Mouse (Mus musculus): ENCODE results near the gene Oasl1. TPM values are rescaled to one million over a fixed set of nuclear protein-coding genes. Genes with fewer than 3 reads are reported as not detected.
A peak's percentile ranks its signal among the peaks of the same experiment; 100 is the strongest.

The Oasl1 gene
- total RNA-seq, 2 experiments from 2014 or later = 0.56 TPM; not detected in 1

GRCm38 (mm10) chr5:114968651-114969050 lies 45.6 kb downstream of the Oasl1 start:
- DNase-seq (ENCODE audit: low spot score in 2 of 2) = no peak

GRCm38 (mm10) chr5:114969064-114969463 lies 46.0 kb downstream of the Oasl1 start:
- no peak for DNase-seq (ENCODE audit: low spot score in 2 of 2)

GRCm38 (mm10) chr5:114969609-114970215 lies 46.7 kb downstream of the Oasl1 start:
- no peak for DNase-seq (ENCODE audit: low spot score in 2 of 2)

GRCm38 (mm10) chr5:114970824-114971227 lies 47.8 kb downstream of the Oasl1 start, which contains the start of gene Hnf1a:
Gene Hnf1a, minus strand, starts transcription at chr5:114971094.
- DNase-seq (ENCODE audit: low spot score in 2 of 2) = no peak

DNA sequence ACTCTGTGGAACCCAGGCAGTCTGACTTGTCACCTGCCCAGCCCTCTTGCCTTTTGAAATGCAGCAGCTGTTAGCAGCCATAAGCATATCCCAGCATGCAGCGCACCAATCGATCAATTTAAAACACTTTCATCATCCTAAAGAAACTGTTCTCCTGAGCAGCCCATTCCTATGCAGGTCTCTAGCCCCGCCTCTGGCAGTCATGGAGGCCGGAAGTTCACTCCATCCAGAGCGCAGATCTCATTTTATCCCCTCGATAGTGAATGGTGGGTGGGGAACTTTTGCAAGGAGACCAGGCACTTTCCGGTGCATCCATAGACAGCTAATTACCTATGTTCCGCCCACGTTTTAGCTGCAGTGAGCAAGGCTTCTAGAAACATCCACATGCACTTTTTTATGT lies 49.2 kb downstream of the Oasl1 start:
- no peak for DNase-seq (ENCODE audit: low spot score in 2 of 2)

- DNase-seq (ENCODE audit: low spot score in 2 of 2) = no peak
Measured at GRCm38 (mm10) chr5:114973131-114973530, 50.1 kb downstream of the Oasl1 start.

GRCm38 (mm10) chr5:114976935-114977334 lies 53.9 kb downstream of the Oasl1 start:
- no peak for DNase-seq (ENCODE audit: low spot score in 2 of 2)

GRCm38 (mm10) chr5:114978473-114978872 lies 55.4 kb downstream of the Oasl1 start:
- peak; percentile 22 to 36 for DNase-seq (ENCODE audit: low spot score in 2 of 2)

DNA sequence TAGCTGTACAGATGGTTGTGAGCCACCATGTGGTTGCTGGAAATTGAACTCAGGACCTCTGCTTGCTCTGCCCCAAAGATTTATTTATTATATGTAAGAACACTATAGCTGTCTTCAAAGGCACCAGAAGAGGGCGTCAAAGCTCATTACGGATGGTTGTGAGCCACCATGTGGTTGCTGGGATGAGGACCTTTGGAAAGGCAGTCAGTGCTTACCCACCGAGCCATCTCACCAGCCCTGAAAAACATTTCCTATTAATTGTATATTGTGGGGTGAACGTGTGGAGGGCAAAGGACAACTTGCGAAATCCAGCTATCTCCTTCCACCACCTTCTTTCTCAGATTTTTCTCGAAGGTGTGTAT lies 55.8 kb downstream of the Oasl1 start:
- DNase-seq (ENCODE audit: low spot score in 2 of 2) = peak; percentile 11 to 26

- peak; percentile 80 to 83 for DNase-seq (ENCODE audit: low spot score in 2 of 2)
Measured at GRCm38 (mm10) chr5:114979250-114980121, 56.4 kb downstream of the Oasl1 start.

DNA sequence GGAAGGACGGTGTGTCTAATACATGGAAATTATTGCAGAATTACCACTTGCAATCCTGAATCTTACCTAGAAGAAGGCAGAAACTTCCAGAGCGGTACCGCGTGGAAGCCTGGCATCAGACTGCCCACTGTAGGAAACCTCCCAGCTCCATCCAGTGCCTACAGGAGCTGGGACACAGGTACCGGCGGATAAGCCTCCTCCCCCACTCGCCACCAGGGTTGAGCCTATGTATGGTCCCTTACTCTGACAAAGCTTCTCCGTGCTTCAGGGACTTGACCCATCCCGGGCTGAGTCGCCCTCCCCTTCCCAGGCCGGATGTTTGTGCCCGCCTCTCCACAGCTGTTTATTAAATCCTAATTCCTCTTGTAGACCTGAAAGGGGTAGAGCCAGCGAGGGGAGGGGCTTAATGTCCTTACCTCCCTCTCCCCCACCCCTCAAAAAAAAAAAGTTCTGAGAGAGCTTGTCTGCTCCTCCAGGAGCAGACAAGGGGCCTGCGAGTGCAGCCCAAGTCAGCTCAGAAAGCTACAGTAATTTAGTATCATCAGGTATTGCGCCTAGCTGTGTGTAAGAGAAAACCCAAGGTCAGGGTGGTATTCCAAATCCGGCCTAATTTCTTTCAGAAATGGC lies 57.2 kb downstream of the Oasl1 start:
- no peak for DNase-seq (ENCODE audit: low spot score in 2 of 2)

- DNase-seq (ENCODE audit: low spot score in 2 of 2) = no peak
Measured at GRCm38 (mm10) chr5:114982001-114982400, 59.0 kb downstream of the Oasl1 start.

DNA sequence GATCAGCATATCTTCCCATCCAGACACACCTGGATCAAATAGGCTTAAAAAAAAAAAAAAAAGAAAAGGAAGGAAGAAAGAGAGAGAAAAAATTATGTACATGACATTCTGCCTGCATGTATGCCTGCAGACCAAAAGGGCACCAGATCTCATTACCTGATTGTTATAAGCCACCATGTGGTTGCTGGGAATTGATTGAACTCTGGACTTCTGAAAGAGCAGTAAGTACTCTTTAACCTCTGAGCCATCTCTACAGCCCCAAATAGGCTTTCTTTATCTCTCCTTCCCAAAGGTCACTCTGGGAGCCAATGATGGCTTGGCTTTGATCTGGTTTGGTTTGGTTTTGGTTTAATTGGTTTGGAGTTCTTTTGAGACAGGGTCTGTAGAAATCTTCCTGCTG lies 62.0 kb downstream of the Oasl1 start:
- no peak for DNase-seq (ENCODE audit: low spot score in 2 of 2)

Other genes starting within 250 kb of the Oasl1 start
- 10 to 100 TPM; 25.4 to 26.7 TPM for gene Gltp, start 232.3 kb upstream of the Oasl1 start, total RNA-seq (2021)
- 10 to 100 TPM; 14.1 to 15.8 TPM for gene Tchp, start 215.5 kb upstream of the Oasl1 start, total RNA-seq (2021)
- gene Ankrd13a, start 148.6 kb upstream of the Oasl1 start, total RNA-seq (2021) = 10 to 100 TPM; 40.2 to 45.1 TPM
- 10 to 100 TPM; 42.4 to 44.8 TPM for gene Git2, start 147.7 kb upstream of the Oasl1 start, total RNA-seq (2021)
- 100 to 1,000 TPM; 154 to 155 TPM for gene 1500011B03Rik, start 99.8 kb upstream of the Oasl1 start, total RNA-seq (2021)
- not detected for gene 4930519G04Rik, start 69.6 kb upstream of the Oasl1 start, total RNA-seq (2021)
- 1 to 10 TPM; 1.2 to 1.6 TPM for gene Gm9936, start 64.6 kb upstream of the Oasl1 start, total RNA-seq (2021)
- gene Oasl2, start 26.3 kb upstream of the Oasl1 start, total RNA-seq (2021) = 1 to 10 TPM in 1 of 2 experiments, under 1 TPM in 1; 0.91 to 1.1 TPM
- gene 2210016L21Rik, start 18.9 kb downstream of the Oasl1 start, total RNA-seq (2021) = 100 to 1,000 TPM; 181 to 193 TPM
- not detected for gene Hnf1a, start 47.9 kb downstream of the Oasl1 start, total RNA-seq (2021)
- 100 to 1,000 TPM in 1 of 2 experiments, 10 to 100 TPM in 1; 97.4 to 104 TPM for gene Sppl3, start 87.9 kb downstream of the Oasl1 start, total RNA-seq (2021)
- not detected for gene Gm10401, start 175.1 kb downstream of the Oasl1 start, total RNA-seq (2021)
- gene Acads, start 196.1 kb downstream of the Oasl1 start, total RNA-seq (2021) = 1 to 10 TPM; 6.8 to 9.9 TPM
- gene Unc119b, start 211.7 kb downstream of the Oasl1 start, total RNA-seq (2021) = 10 to 100 TPM; 26.7 to 29.8 TPM
- gene Mlec, start 234.9 kb downstream of the Oasl1 start, total RNA-seq (2021) = 10 to 100 TPM; 75.1 to 78.2 TPM